Mouse (Mus musculus) brain, embryonic 14.5 days (tissue): ENCODE data around the gene Ptpn12.

Experiments used
- CTCF ChIP-seq: fragments of 200-500 bp; IDR thresholded peaks from 2 replicates; pipeline ENCODE4 v1.5.1; 2012; ENCODE audit warnings: inconsistent platforms, mild to moderate bottlenecking, moderate library complexity, borderline replicate concordance; ENCODE audit not compliant: insufficient read depth, insufficient read length; ENCODE audit errors: extremely low read depth
- POLR2A ChIP-seq: fragments of 200-500 bp; IDR thresholded peaks from 2 replicates; pipeline ENCODE4 v1.6.1; 2012; ENCODE audit warnings: mild to moderate bottlenecking, inconsistent platforms, borderline replicate concordance; ENCODE audit not compliant: poor library complexity, insufficient read depth, insufficient read length, severe bottlenecking; ENCODE audit errors: extremely low read depth

GRCm38 (mm10) chr5:21050770-21051122 lies 5.0 kb downstream of the Ptpn12 start:
- TF ChIP-seq POLR2A (no peak), CTCF (no peak)
